Mouse (Mus musculus) activated CD4-positive, CD25-positive, alpha-beta regulatory T cell, adult 4 months (primary cell): ENCODE results near the gene Nup205. TPM values are rescaled to one million over a fixed set of nuclear protein-coding genes. Genes with fewer than 3 reads are reported as not detected.
A peak's percentile ranks its signal among the peaks of the same experiment; 100 is the strongest.
"Not testable (repeated sequence)": the region's sequence is repeated elsewhere in the genome, so short reads cannot be mapped to it uniquely, and the experiment has no call there.

Experiments
- ATAC-seq: one replicate; pipeline ENCODE4 v1.8.0; 2017
- polyA plus RNA-seq, 2 experiments: library from polyadenylated mRNA; unstranded; fragments of 100-300 nt; shearing (Covaris generic); gene quantifications; one replicate each; pipeline ENCODE4 v1.2.1; 2017

The Nup205 gene
- polyA plus RNA-seq, result 10 to 100 TPM; 18.0 to 18.6 TPM

GRCm38 (mm10) chr6:35176979-35177649 lies at the start of gene Nup205:
Gene Nup205, plus strand, starts transcription at chr6:35177421.
- peak; percentile 94 for ATAC-seq

- no peak for ATAC-seq
Measured at GRCm38 (mm10) chr6:35132806-35133205, 44.4 kb upstream of the Nup205 start.

DNA sequence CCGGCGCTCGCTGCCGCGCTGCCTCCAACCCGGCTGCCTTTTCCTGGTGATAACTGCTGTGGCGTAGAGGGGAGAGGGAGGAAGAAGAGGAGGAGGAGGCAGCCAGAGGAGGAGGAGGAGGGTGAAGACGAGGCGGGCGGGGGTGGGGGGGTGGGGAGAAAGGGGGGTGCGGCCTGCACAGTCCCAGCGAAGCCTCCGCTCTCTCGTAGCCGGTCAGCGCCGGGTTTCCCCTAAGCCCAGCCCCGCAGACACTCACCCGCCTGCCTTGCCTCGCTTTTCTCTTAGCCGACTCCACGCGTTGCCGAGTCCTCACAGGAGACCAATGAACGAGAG lies 44.0 kb upstream of the Nup205 start:
- peak; percentile 16 for ATAC-seq

GRCm38 (mm10) chr6:35133579-35134488 lies 43.4 kb upstream of the Nup205 start, which contains the start of gene Cnot4:
Gene Cnot4, minus strand, starts transcription at chr6:35133724.
- ATAC-seq, result peak; percentile 96

- no peak for ATAC-seq
Measured at GRCm38 (mm10) chr6:35134844-35135243, 42.4 kb upstream of the Nup205 start.

- no peak for ATAC-seq
Measured at GRCm38 (mm10) chr6:35140351-35140750, 36.9 kb upstream of the Nup205 start.

DNA sequence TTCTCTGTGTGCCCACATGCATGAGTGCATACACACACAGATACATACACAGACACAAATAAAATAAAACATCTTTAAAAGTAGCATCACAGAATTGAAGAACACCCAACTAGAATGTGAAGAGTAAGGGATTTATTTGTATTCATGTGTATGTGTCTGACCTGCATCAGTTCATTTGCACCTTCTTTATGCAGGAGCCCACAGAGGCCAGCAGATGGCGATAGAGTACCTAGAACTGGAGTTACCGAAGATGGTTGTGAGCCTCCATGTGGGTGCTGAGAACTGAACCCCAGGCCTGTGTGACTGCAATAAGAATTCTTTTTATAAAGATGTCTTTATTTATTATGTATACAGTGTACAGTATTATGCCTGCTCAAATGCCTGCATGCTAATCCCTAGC lies 31.7 kb upstream of the Nup205 start:
- peak; percentile 34 for ATAC-seq

DNA sequence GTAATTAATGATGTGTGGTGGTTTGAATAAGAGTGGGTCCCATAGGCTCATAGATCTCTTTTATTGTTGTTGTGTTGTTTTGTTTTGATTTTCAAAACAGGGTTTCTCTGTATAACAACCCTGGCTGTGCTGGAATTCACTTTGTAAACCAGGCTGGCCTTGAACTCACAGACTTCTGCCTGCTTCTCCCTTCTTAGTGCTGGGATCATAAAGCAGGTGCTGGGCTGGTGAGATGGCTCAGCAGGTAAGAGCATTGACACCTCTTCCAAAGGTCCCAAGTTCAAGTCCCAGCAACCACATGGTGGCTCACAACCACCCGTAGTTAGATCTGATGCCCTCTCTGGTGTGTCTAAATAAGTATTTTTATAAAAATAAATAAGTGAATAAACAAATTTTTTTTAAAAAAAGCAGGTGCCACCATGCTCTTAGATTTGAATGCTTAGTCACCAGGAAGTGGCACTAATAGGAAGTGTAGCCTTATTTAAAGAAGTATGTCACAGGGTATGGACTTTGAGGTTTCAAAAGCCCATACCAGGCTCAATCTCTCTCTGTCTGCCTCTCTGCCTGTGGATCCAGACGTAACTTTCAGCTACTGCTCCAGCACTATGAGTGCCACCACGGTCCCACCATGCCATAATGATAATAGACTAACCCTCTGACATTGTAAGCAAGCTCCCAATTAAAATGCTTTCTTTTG lies 29.3 kb upstream of the Nup205 start:
- ATAC-seq, result no peak

DNA sequence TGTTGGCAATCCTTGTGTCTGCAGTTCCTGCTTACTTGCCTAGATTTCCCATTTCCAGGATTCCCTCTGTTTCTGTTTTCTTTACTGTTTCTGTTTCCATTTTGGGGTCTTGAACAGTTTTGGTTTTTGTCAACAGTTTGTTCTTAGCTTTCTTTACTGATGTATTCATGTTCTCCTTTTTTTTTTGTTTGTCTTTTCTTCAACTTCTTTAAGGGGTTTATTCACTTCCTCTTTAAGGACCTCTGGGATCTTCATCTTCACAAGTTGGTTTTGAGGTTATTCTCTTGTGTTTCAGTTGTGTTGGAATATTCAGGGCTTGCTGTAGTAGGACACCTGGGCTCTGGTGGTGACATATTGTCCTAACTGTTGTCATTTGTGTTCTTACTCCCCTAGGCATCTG lies 22.7 kb upstream of the Nup205 start:
- ATAC-seq, result no peak

DNA sequence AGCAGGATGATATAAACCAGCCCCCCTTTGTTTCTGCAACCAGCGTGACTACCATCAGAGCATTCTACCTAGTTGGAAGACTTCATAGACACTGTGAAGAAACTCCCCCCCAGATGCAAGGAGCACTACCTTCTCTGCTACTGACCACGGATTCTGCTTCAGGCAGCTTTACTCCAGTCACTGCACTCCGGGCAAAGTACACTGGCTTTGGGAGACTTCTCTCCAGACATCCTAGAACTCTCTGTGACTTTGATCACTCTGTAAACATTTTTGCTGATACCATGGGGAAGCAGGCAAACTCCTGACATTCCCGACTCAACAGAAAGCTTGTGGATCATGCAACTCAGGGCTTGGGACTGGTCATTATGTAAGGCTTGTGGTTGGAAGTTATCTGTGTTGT lies 8.0 kb upstream of the Nup205 start:
- ATAC-seq, result no peak

DNA sequence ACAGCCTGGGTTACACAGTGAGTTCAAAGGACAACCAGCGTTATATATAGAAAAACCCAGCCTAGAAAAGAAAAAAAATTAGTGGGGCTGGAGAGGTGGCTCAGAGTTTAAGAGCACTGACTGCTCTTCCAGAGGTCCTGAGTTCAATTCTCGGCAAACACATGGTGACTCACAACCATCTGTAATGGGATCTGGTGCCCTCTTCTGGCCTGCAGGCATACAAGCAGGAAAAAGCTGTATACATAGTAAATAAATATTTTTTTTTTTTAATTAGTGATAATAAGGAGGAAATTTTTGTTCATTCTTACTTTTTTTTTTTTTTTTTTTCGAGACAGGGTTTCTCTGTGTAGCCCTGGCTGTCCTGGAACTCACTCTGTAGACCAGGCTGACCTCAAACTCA lies 5.2 kb upstream of the Nup205 start:
- ATAC-seq, result not testable (repeated sequence)

- no peak for ATAC-seq
Measured at GRCm38 (mm10) chr6:35173181-35173580, 4.0 kb upstream of the Nup205 start.

GRCm38 (mm10) chr6:35177650-35178272 lies 540 bp downstream of the Nup205 start:
- peak; percentile 21 for ATAC-seq

DNA sequence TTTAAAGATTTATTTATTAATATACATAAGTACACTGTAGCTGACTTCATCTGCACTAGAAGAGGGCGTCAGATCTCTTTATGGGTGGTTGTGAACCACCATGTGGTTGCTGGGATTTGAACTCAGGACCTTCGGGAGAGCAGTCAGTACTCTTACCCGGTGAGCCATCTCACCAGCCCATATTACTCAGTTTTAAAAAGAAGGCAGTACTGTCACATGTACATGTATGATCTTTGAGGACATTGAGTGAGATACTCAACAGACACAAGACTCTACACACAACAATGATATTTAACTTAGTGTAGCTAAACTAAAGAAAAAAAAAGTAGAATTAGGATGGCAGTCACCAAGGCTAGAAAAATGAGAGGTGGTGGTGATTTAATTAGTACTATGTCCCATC lies 2.1 kb downstream of the Nup205 start:
- ATAC-seq, result not testable (repeated sequence)

GRCm38 (mm10) chr6:35184781-35185180 lies 7.6 kb downstream of the Nup205 start:
- ATAC-seq, result no peak

DNA sequence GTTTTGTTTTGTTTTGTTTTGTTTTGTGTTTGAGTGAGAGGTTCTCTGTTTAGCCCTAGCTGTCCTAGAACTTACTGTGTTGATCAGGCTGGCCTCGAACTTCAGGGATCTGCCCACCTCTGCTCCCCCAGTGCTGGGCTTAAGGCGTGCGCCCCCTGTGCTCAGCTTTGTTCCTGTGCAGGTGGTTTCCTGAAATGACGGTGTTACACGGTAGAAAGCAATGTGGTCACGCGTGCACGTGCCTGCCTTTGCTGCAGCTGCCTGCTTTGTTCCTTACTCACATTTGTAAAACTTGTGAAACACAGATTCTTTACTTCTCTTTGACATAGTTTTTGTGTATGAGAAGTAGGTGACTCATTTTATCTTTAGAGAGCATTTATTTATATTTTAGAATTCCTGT lies 14.0 kb downstream of the Nup205 start:
- ATAC-seq, result peak; percentile 85

GRCm38 (mm10) chr6:35225696-35226095 lies 48.5 kb downstream of the Nup205 start:
- no peak for ATAC-seq

DNA sequence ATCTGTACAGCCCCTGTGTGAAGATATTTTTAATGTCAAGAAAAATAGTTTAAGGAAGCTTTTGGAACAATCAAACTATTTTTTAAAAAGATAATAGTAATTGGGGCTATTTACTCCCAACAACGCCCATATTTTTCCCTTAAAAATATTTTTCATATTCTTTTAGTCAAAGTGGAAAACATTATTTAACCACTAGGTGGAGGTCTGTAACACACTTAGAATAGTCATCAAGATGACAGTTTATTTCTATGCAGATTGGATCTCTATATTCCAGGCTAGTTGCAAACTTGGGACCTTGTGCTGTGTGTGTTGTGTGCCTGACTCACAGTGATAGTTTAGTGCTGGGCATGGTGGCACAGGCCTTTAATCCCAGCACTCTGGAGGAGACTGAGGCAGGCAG lies 52.2 kb downstream of the Nup205 start:
- no peak for ATAC-seq

GRCm38 (mm10) chr6:35236108-35236785 lies 59.0 kb downstream of the Nup205 start:
- no peak for ATAC-seq

DNA sequence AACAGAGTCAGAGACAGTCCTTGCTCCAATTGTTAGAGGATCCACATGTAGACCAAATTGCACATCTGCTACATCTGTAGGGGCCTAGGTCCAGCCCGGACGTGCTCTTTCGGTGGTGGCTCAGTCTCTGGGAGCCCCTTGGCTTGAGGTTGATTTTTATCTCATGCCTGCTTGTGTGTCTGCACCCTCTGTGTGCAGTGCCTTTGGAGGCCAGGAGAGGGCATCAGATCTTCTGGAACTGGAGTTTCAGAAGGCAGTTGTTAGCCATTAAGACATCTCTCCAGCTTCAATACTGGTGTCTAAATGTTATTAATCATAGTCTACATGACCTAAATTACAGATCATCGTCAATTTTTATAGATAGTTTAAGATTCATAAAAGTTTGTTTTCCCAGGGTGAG lies 66.0 kb downstream of the Nup205 start:
- no peak for ATAC-seq

DNA sequence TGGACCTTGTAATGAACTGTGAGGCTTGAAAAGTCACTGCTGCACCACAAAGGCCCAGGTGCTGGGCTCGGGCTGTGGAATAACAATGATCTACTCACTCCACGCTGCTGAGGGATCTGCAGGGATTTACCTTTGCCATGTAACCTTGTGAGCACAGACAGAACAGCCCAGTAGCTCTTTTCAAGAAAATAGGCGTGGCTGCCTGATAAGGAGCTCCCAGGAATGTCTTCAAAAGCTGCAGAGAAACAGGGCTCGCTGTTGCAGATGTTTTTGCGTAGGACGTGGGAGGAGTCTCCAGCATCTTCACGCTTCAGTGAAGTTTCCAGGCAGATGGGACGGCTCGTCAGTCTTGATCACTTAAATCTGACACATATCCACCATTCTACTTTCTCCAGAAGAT lies 66.8 kb downstream of the Nup205 start:
- ATAC-seq, result no peak

DNA sequence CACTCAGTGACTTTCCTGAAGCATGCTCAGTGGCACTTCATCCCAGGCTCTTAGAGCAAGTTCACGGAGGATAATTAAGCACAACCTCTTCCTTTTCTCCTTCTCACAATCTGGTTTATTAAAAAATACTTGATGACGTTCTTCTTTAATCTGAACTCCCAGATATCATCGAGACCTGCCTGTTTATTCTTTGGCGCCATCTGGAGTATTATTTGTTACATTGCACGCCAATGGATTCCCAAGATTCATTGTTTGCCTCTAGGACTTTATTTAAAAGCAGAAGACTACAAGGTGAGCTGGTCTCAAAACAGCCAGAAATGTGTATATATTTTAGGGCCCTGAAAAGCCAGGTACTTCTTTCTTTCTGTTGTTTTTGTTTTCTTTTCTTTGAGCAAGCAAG lies 67.9 kb downstream of the Nup205 start:
- peak; percentile 63 for ATAC-seq
